Mouse (Mus musculus) WW6 (cell line): ENCODE results near the gene Cnfn.
"Not testable (repeated sequence)": the region's sequence is repeated elsewhere in the genome, so short reads cannot be mapped to it uniquely, and the experiment has no call there.

Experiments used
- DNase-seq: peaks from one replicate; pipeline ENCODE4 v3.0.0-alpha.2; 2013; ENCODE audit warnings: low read depth, low spot score

Cnfn gene

DNA sequence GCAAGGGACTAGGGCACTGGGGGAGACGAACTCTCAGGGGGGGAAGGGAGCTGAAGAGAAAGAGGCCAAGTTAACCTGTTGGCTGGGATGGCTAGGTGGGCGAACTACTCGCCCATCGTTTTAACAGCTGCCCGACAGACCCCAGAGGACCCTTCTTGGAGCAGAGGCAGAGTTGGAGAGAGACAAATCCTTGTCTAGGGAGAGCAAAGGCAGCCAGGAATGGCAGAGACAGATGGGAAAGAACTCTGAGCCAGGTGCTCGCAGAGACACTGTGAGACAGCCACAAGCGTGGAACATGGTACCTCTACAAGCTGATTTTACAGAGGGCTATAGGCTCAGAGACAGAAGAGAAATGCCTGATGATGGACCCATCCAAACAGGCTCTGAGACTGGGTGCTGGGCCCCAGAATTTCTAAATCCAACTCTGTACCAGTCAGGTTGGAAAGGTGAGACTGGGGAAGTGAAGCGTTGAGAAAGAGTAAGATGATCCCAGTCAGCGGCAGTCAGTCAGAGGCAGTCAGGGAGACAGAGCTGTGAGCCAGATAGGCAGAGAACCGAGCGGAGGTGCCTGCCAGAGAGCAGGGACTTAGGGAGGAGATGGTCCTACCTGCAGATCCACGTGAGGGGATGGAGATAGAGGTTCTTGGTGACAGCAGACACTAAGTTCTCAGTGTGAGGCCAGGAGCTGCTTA is at the start of gene Cnfn:
TSS of gene Cnfn (minus strand) at position 667 of the 692 bp plus-strand sequence.
- no peak for DNase-seq

DNA sequence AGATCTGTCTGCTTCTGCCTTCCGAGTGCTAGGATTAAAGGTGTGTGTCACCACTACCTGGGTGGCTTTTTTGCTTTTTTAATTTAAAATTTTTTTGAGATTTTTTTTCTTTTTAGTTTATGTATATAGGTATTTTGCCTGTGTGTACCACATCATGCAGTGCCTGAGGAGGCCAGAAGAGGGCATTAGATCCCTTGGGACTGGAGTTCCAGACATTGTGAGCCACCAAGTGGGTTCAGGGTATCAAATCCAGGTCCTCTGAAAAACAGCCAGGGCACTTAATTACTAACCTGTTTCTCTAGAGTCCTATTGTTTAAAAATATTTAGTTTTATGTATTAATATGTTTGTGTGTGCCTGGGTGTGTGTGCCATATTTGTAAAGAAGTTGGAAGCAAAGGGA is 48.1 kb upstream of the Cnfn start:
- no peak for DNase-seq

DNA sequence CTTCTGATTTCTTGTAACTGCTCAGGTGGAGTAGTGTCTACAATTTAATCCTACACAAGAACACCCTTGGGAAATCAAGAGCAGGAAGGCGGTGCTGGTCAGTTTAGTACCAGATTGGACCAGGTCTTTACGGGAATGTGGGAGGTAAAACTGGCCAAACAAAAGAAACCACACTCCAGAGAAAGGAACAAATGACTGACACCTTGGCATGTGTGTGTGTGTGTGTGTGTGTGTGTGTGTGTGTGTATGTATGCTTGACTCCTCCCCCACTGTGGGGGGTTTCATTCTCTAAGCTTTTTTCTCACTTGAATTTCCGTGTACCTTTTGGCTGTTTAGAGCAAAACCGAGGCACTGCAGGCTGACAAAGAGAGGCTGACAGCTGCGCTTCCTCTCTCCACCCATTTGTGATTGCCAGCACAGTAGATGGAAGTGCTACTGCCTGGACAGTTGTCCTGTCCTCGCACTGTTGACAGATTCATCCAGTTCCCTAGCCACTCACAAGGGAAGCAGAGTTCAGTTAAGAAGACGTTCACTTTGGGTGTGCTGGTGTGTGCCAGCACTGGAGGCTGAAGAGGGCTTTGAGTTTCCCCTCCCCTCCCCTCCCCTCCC is 43.4 kb upstream of the Cnfn start, which contains the start of gene Cxcl17:
TSS of gene Cxcl17 (minus strand) at position 54 of the 609 bp plus-strand sequence.
- DNase-seq = no peak

DNA sequence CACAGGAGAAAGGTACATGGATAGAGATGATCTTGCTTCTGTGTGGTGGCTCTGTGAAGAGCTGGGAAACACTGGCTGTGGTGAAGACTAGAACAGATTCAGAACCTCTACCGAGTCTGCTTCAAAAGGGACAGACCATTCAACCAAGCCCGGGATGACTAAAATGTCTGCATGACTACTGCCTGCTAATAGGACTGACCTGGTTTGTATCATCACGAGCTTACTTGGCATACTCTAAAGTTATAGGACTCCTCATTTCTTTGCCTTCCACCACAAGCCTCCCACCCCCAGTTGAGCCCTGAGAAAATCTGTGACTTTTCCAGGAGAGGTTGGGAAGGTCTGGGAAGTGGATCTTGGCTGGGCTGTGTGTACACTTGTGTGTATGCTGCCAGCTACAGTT is 42.3 kb upstream of the Cnfn start:
- DNase-seq = no peak

DNA sequence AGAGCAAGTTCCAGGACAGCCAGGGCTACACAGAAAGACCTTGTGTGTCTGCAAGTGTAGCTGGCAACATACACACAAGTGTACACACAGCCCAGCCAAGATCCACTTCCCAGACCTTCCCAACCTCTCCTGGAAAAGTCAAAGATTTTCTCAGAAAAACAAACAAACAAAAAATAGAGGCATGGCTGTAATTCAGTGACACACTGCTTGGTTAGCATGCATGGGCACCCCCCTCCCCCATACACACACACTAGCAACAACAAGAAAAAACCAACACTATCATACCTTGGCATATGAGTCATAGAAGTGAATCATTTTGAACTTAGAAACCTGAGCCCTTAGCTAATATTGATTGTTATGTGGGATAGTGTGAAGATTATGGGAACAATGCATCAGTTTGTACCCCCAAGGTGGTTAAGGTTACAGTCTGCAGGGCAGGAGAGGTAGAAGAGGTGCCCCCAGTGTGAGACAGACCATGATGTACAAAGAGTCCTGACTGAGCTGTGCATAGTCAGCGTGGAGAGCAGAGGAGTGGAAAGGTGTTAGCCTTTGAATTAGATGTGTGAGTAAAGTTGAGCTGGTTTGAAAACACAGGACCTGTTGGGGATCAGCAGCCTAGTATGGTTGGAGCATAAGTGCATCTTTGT is 41.6 kb upstream of the Cnfn start:
- no peak for DNase-seq

DNA sequence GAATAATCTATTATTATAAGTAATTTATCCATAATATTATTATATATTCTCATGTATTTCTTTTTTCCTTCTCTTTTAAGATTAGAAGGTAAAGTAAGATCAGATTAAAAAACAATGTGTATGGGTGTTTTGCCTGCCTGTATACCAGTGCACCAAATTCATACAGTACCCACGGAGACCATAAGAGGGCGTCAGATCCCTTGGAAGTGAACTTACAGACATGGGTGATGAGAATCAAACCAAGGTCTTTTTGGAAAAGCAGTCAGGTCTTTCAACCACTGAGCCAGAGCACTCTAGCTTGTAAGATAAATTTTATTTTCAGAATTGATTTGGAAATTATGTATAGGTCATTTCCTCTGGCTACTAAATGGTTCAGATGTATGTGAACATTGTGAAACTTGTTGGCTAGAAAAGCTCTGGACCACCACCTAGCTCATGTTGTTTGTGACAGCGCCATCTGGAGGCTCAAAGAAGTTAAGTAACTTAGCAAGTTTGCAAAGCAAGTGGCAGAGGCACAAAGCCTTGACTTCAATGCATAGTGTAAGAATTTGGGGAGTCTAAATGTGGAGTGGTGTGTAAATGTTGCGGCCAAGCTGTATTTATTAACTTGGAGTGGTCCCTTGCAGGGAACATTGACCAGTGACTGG is 39.7 kb upstream of the Cnfn start:
- peak; percentile 65 for DNase-seq

DNA sequence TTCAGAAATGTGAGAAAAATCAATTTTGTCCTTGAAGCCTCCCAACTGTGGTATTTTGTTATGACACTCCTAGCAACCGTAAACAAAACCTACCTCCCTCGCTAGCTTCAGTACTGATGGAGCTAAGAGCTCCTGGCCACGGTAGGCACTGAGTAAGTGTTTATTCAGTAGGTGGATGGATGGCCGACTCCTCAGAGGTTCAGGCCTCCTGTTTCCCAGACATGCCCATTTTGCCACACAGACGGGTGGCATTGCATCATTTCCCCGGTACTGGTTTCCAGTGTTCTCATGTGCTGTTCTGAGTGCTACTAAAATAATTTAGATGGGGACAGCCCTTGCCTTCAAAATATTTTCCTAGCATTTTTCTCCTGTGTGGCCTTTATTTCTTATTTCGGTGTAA is 36.9 kb upstream of the Cnfn start:
- DNase-seq = no peak

DNA sequence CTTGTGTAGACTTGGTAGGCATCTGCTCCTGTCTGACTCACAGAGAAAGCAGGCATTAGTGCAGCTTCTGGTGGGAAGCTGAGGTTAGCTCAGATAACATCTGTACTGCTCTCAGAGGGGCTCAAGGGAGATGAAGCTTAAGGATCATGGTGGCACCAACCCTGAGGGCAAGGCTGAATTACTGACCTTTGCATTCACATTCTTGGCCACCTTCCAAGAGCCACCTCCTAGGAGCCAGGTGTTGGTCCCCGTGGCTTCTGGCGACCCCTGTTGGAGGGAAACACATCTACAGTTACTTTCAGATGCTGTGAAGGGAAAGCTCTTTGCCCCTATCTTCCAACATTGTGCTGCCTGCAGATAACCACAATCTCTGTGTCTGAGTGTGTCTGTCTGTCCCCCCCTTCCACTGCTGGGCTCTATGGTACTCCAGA is 33.2 kb upstream of the Cnfn start:
- peak; percentile 53 for DNase-seq

DNA sequence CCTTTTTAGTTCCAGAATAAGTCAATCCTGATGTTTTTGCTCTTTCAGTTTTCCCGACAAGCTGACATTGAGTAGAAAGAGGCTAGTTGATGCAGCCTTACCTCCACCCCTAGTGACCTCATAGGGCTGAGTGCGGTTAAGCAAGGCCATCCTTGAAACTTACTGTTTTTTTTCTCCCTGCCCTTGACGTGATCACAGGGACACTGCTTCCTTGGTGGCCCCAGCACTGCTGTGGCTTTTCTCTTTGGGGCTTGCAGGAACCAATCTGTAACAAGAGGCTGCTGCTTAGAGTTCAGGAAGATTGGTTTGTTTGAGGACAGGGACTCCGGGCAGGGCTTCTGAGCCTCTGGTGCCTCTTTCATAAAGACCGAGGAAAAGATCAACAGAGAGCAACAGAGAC is 32.5 kb upstream of the Cnfn start:
- DNase-seq = no peak

DNA sequence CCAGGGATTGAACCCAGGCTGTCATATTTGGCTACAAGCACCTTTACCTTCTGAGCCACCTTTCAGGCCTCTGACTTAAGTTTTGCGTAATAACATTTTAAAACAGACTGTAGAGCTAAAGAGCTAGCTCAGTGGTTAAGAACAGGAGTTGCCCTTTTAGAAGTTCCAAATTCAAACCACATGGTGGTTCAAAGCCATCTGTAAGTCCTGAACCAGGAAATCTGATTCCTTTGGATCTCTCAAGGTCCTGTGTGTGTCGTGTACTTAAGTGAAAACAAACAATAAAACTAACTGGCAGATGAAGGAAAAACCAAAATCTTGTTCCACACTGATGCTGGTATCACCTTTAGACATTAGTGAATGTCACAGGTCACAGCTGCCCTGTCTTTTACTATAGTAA is 32.0 kb upstream of the Cnfn start:
- no peak for DNase-seq

DNA sequence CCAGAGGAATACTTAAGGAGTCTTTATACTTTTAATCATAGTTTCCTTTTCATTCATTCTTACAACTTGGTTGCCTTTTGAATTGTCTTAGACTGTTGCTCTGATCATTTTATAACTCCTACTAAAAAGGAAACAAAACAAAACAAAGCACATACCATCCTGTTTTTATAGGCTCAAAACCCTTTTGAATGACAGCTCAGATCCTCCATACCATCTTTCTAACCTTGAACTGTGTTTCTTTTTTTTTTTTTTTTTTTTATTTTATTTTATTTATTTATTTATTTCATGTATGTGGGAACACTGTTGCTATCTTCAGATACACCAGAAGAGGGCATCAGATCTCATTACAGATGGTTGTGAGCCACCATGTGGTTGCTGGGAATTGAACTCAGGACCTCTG is 29.5 kb upstream of the Cnfn start:
- not testable (repeated sequence) for DNase-seq

DNA sequence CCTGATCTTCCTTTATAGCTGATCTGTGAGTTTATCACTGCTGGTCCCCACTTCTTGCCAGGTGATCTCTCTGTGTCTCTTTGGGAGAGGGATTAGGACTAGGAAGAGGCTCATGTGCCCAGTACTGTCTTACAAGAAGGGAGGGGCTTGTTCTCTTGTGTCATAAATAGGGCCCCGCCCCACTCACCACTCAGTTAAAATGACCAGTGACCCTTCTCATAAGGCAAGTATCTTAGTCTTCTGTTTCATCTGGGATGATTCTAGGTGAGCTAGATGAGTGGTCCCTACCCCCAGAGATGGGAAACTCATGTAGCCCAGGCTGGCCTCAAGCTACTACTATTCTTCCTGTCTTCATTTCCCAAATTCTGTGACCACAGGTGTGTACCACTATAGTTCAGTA is 29.1 kb upstream of the Cnfn start, which contains the start of gene Lipe:
TSS of gene Lipe (minus strand) at position 101 of the 400 bp plus-strand sequence.
- no peak for DNase-seq

DNA sequence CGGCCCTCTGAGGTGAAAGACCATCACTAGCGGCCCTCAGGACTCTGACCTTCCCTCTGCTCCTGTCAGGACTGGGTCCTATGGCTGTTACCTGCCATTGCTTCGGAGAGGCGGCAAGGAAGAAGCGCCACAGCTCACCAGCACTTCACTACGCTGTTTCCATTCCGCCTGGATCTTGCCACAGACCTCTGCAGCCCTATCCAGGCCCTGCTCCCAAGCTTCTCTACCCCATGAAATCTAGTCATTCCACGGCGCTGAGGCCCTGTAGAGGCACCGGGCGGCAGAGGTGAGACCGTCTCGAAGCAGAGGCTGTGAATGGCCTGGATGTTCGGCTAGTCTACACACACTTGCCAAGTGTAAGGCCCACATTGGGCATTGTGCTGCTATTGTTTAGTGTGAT is 27.1 kb upstream of the Cnfn start:
- no peak for DNase-seq

DNA sequence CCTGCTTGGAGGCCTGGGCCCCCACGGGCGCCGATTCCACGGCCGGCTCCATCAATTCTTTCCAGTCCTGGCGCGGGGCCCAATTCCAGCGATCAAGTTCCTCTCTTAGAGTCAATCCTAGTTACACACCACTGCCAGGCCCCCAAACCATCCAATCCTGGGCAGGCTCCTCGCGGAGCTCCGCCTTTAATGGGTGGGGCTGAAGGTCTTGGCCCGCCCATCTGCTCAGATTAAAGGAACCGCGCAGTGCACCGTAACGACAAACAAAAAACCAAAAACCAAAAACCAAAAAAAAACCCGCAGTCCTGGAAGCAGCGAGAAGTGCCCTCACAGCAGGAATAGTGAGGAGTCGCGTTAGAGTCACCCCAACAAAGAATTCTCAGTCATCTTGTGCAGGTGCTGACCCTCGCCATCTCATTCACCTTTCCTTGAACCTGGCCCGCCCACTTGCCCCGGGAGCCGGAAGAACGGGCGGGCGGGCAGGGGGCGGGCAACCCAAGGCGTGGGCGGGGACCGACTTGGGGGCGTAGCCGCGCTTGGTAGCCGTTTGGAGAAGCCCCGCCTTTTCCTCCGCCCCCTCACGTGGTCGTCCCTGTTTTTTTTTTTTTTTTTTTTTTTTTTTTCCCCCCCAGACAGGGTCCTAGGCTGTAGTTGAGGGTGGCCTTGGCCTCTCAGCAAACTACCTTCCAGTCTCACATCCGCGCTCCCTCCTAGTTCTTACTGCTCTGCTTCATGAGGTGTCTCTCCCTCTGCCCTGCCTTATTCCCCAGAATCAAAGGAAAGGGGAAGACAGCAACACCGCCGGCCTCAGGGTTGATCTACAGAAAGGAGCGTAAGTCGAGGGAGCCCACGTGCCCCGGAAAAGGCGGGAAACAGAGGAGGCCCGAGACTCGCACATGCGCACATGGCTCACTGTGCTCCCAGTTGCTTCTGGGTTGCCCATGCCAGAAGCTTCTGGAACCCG is 26.3 kb upstream of the Cnfn start:
- DNase-seq = peak; percentile 80

DNA sequence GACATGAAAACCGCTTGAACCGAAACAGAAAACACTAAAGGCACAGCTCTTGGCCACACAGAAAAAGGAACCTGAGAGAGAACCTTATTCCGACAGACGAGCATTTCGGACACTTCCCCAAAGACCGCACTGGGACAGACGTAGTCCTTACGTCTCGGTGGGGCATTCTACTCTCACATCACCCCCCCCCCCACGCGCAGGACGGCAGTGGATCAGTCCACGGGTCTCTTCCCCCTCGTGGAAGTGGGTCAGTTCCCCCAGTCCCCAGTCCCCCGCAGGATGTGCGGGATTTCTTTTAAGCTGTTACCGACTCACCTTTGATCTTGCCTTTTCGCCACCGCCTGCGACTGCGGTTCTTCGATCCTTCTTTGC is 25.6 kb upstream of the Cnfn start:
- DNase-seq = no peak

DNA sequence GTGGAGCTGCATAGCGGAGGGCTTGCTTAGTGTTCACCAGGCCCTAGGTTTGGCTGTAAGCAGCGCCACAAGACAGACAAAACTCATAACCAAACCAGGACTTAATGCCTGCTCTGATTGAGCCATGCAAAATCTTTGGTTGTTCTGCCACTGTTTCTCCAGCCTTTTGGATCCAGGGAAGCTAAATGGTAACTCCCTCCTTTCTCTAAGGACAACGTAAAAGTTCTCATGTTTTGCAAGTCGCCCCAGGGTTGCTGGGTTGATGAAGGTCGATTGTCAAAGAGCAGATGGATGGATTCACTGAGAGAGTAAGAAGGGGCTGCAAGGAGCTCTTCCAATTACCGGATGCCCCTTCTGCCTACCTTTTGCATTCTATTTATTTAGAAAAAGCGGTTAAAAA is 25.2 kb upstream of the Cnfn start:
- DNase-seq = no peak

DNA sequence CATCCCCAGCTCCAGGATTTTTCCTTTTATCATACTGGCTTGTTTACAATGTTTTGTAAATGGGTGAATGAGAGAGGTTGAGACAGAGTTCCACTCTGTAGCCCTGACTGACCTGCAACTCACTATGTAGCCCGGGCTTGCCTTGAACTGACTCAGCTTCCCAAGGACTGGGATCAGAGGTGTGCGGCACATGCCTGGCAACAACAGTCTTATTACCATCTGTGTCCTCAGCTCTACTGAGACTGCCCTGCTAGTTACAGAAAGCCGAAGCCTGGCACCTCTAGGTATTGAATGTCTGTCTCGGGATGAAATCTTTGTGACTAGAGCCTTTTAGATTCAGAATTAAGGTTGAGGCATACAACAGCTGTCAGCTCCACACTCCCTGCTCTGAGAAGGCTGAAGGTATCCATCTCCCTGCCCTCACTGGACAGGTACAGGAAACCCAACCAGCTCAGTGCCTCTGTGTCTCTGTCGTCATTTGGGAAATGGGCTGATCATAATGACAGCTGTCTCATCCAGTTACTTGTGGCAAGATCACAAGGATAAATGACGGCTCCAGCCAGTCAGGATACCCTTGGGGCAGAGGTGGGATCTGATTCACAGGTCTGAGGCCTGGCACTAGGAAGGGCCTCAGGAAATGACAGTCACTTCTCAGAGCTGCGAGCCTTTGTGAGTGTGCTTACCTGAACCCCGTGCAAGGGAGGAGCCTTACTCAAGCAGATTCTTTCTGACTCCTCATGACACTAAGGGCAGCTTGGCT is 24.1 kb upstream of the Cnfn start:
- DNase-seq = no peak

DNA sequence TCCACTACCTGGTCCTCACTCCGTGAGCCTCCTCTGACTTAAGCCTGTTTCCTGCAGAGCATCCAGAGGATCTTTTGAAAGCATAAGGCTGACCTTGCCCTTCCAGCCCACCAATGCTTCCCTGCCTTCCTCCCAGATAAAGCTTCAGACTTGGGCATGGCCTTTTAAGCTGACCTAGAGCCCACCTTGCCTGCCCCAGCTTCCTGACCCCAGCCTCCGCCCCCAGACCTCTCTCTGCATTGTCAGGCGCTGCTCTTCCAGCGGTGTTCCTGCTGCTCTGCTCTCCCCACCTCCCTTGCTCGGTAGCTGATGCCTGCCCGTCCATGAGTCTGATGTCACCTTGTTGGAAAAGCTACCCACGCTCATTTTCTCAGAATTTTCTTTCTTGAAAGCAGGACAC is 23.3 kb upstream of the Cnfn start:
- DNase-seq = no peak

DNA sequence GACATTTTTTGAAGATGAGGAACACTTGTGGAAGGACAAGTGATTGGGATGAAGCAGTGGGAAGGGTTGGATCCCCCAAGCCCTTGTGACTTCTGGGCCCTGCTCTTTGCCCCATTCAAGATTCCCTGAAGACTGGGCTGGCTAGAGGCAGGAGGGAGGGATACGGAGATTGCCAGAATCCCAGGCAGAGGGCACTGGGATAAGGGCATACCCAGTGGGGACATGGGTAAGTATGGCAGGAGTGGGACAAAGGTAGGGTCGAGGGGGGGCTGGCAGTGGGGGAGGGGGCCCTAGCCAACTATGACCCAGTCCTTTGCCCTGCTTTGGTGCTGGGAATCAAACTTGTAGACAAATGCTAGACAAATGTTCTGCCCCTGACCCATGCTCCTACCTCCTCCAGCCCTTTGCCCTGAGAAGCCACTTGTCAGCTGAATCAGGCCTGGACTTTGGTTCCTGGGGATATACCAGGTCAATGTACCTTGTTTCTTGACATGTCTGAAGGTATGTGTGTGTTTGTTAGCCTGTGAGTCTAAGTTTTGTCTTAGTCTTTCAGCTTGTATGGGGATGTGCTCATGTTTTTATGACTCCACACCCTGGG is 22.4 kb upstream of the Cnfn start:
- DNase-seq = no peak

DNA sequence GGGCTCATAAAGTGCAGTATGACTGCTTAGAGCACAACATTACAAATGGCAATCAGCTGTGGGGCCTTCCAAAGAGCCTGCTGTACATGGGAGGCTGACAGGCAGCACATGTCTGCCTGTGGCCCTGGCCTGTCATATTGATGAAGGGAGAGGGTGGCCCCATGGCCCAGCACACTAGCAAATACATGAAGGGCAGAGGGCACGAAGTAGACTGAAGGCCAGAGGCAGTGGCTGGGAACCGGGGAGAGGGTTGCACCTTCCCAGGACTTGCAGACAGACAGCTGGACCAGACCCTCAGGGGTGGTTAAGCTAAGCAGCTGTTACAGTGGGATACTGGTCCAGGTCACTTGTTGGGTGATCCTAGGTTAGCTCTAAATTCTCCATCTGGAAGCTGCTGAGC is 21.5 kb upstream of the Cnfn start:
- DNase-seq = no peak
